Mouse (Mus musculus): Measurements from ENCODE around the gene Edc4. TPM values are rescaled to one million over a fixed set of nuclear protein-coding genes. Genes with fewer than 3 reads are reported as not detected.

Edc4 gene
- polyA plus RNA-seq, 1 experiment = 71.3 TPM

GRCm38 (mm10) chr8:105936866-105937475 lies 56.3 kb downstream of the Edc4 start:
- H3K27ac ChIP-seq (ENCODE audit: insufficient read depth, low read length) = peak overlapping the region; percentile 89
- TF ChIP-seq CTCF (IDR thresholded peaks at IDR 0.05; ENCODE audit: extremely low read depth, insufficient read depth, low read length) = no peak
- peak; percentile 86 for TF ChIP-seq POLR2A (IDR thresholded peaks at IDR 0.05; ENCODE audit: extremely low read depth, insufficient read depth, low read length)
- H3K4me1 ChIP-seq (ENCODE audit: control insufficient read depth, insufficient read depth, low read length) = peaks cover 2% of the 10 kb centered on the region; the same call in 1 of the 2 replicates
- H3K4me3 ChIP-seq (ENCODE audit: insufficient read depth, low read length) = peak overlapping the region; percentile 91

DNA sequence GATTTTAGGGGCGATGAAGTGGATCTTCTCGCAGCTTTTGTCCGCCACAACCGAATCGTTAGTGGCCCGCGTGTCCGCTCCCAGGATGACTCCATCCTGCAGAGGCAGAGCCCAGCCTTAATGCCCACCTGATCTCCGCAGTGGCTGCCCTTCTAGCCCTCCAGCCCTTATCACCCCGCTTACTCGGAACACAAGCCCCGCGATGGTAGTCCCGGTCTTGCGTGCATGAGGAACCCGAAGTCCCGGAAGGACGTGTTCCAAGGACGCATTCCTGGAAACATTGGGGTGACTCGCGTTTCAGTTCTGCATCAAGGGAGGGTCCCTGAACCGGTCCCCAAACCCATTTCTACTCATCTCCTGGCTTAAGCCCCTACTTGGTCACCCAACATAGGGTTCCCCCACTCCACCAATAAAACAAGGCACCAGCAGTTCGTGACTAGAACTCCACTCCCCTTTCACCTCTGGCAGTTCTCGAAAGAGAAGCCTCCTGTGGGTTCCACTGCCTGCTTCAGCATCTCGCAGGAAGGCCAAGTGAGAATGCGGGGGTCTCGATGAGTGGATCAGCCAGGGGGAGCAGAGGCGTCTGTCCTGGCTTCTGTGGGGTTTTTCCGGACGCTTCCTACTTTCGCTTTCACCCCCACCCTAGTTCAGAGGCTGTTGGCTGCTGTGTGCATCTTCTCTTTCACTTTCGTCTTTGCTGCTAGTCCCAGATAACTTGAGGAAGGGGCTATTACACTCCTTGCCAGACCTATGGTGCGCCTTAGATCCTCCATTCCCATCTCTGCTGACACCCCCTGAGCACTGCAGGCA lies 57.0 kb downstream of the Edc4 start:
- Histone ChIP-seq H3K4me1 (ENCODE audit: control insufficient read depth, insufficient read depth, low read length) (peaks cover 2% of the 10 kb centered on the region; the same call in 1 of the 2 replicates), H3K4me3 (ENCODE audit: insufficient read depth, low read length) (peak overlapping the region; percentile 91), H3K27ac (ENCODE audit: insufficient read depth, low read length) (peak overlapping the region; percentile 89)
- TF ChIP-seq CTCF (IDR thresholded peaks at IDR 0.05; ENCODE audit: extremely low read depth, insufficient read depth, low read length) (no peak), POLR2A (IDR thresholded peaks at IDR 0.05; ENCODE audit: extremely low read depth, insufficient read depth, low read length) (peak; percentile 17; the same call in 1 of the 2 replicates)

- Histone ChIP-seq H3K27ac (ENCODE audit: insufficient read depth, low read length) (peak within 1 kb of the TSS; percentile 89), H3K4me1 (ENCODE audit: control insufficient read depth, insufficient read depth, low read length) (peaks cover 2% of the 10 kb centered on the region; the same call in 1 of the 2 replicates), H3K4me3 (ENCODE audit: insufficient read depth, low read length) (peak within 1 kb of the TSS; percentile 91)
- TF ChIP-seq CTCF (IDR thresholded peaks at IDR 0.05; ENCODE audit: extremely low read depth, insufficient read depth, low read length) (no peak), POLR2A (IDR thresholded peaks at IDR 0.05; ENCODE audit: extremely low read depth, insufficient read depth, low read length) (no peak)
These were observed 57.6 kb downstream of the Edc4 start, which contains the start of gene Psmb10 for GRCm38 (mm10) chr8:105938306-105938669. Gene Psmb10 (minus strand): TSS chr8:105938444.

- no peak for TF ChIP-seq CTCF (IDR thresholded peaks at IDR 0.05; ENCODE audit: extremely low read depth, insufficient read depth, low read length)
- no peak overlapping the region for H3K27ac ChIP-seq (ENCODE audit: insufficient read depth, low read length)
- H3K4me3 ChIP-seq (ENCODE audit: insufficient read depth, low read length) = no peak overlapping the region
- no peaks in the 10 kb centered on the region for H3K4me1 ChIP-seq (ENCODE audit: control insufficient read depth, insufficient read depth, low read length)
These were observed 61.3 kb downstream of the Edc4 start for GRCm38 (mm10) chr8:105942026-105942425.

- H3K4me1 ChIP-seq (ENCODE audit: control insufficient read depth, insufficient read depth, low read length) = no peaks in the 10 kb centered on the region
- H3K4me3 ChIP-seq (ENCODE audit: insufficient read depth, low read length) = no peak overlapping the region
- no peak overlapping the region for H3K27ac ChIP-seq (ENCODE audit: insufficient read depth, low read length)
- TF ChIP-seq POLR2A (IDR thresholded peaks at IDR 0.05; ENCODE audit: extremely low read depth, insufficient read depth, low read length) = no peak
These were observed 61.9 kb downstream of the Edc4 start for GRCm38 (mm10) chr8:105942542-105942941.

GRCm38 (mm10) chr8:105943321-105943739 lies 62.6 kb downstream of the Edc4 start, which contains the start of gene Lcat:
Gene Lcat (minus strand): TSS chr8:105943382.
- Histone ChIP-seq H3K4me1 (ENCODE audit: control insufficient read depth, insufficient read depth, low read length) (no peaks in the 10 kb centered on the region), H3K4me3 (ENCODE audit: insufficient read depth, low read length) (no peak within 1 kb of the TSS), H3K27ac (ENCODE audit: insufficient read depth, low read length) (peak within 1 kb of the TSS; percentile 76)
- TF ChIP-seq CTCF (IDR thresholded peaks at IDR 0.05; ENCODE audit: extremely low read depth, insufficient read depth, low read length) (no peak), POLR2A (IDR thresholded peaks at IDR 0.05; ENCODE audit: extremely low read depth, insufficient read depth, low read length) (peak; percentile 66; the same call in 1 of the 2 replicates)

Other genes with a start within 250 kb of the Edc4 start
- gene Ctcf, start 244.3 kb upstream of the Edc4 start, polyA plus RNA-seq (2012; rRNA removed) = 30.3 and 30.8 TPM in 2 replicates
- 0.15 and 0.17 TPM in 2 replicates for gene Agrp, start 243.5 kb upstream of the Edc4 start, polyA plus RNA-seq (2012; rRNA removed)
- 43.9 and 47.6 TPM in 2 replicates for gene Carmil2, start 194.6 kb upstream of the Edc4 start, polyA plus RNA-seq (2012; rRNA removed)
- 49.4 and 52.3 TPM in 2 replicates for gene Acd, start 179.8 kb upstream of the Edc4 start, polyA plus RNA-seq (2012; rRNA removed)
- gene Pard6a, start 179.7 kb upstream of the Edc4 start, polyA plus RNA-seq (2012; rRNA removed) = 57.3 and 58.1 TPM in 2 replicates
- 0.38 and 0.52 TPM in 2 replicates for gene 4933405L10Rik, start 173.2 kb upstream of the Edc4 start, polyA plus RNA-seq (2012; rRNA removed)
- 16.4 and 18.3 TPM in 2 replicates for gene Enkd1, start 172.7 kb upstream of the Edc4 start, polyA plus RNA-seq (2012; rRNA removed)
- gene Gfod2, start 122.2 kb upstream of the Edc4 start, polyA plus RNA-seq (2012; rRNA removed) = 15.6 and 17.8 TPM in 2 replicates
- gene Ranbp10, start 53.5 kb upstream of the Edc4 start, polyA plus RNA-seq (2012; rRNA removed) = 24.6 and 25.7 TPM in 2 replicates
- 0.11 and 0.31 TPM in 2 replicates for gene Tsnaxip1, start 53.1 kb upstream of the Edc4 start, polyA plus RNA-seq (2012; rRNA removed)
- 33.2 and 33.6 TPM in 2 replicates for gene Cenpt, start 27.6 kb upstream of the Edc4 start, polyA plus RNA-seq (2012; rRNA removed)
- 48.0 and 49.7 TPM in 2 replicates for gene Thap11, start 25.7 kb upstream of the Edc4 start, polyA plus RNA-seq (2012; rRNA removed)
- 85.1 and 86.1 TPM in 2 replicates for gene Nutf2, start 20.3 kb upstream of the Edc4 start, polyA plus RNA-seq (2012; rRNA removed)
- gene Nrn1l, start 12.7 kb downstream of the Edc4 start, polyA plus RNA-seq (2012; rRNA removed) = 7.9 and 8.5 TPM in 2 replicates
- gene Pskh1, start 19.6 kb downstream of the Edc4 start, polyA plus RNA-seq (2012; rRNA removed) = 13.1 and 13.3 TPM in 2 replicates
- gene Ctrl, start 53.0 kb downstream of the Edc4 start, polyA plus RNA-seq (2012; rRNA removed) = 3.4 and 3.6 TPM in 2 replicates
- gene Psmb10, start 57.6 kb downstream of the Edc4 start, polyA plus RNA-seq (2012; rRNA removed) = 137 and 147 TPM in 2 replicates
- gene Lcat, start 62.5 kb downstream of the Edc4 start, polyA plus RNA-seq (2012; rRNA removed) = 54.4 and 55.7 TPM in 2 replicates
- gene Slc12a4, start 85.2 kb downstream of the Edc4 start, polyA plus RNA-seq (2012; rRNA removed) = 23.6 and 25.8 TPM in 2 replicates
- not detected in 2 replicates for gene Dpep3, start 98.5 kb downstream of the Edc4 start, polyA plus RNA-seq (2012; rRNA removed)
- 25.1 and 27.4 TPM in 2 replicates for gene Dus2, start 110.5 kb downstream of the Edc4 start, polyA plus RNA-seq (2012; rRNA removed)
- 0.08 TPM in 1 of 2 replicates, not detected in the other for gene Dpep2nb, start 125.1 kb downstream of the Edc4 start, polyA plus RNA-seq (2012; rRNA removed)
- gene Ddx28, start 131.0 kb downstream of the Edc4 start, polyA plus RNA-seq (2012; rRNA removed) = 11.6 and 11.9 TPM in 2 replicates
- gene Nfatc3, start 178.0 kb downstream of the Edc4 start, polyA plus RNA-seq (2012; rRNA removed) = 7.8 and 8.1 TPM in 2 replicates